Mouse (Mus musculus): Measurements from ENCODE around the gene Osmr.

DNA sequence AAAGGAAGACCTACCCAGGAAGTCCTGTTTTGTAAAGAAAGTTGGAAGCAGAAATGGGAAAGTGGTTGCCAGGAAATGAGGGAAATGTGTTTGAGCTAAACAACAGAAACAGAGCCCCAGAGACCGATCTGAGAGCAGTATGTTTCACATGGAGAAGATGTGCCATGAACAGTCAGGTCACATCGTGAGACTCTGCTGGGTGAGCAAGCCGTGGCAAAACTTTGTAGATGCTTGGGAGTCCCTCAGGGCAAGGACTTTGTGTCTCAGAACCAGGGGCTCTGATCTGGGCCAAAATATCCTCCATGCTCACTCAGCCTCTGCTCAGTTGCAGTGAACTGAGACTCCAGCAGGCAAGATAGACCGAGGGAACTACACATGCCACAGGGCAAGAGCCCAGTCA lies 15.9 kb downstream of the Osmr start:
- TF ChIP-seq GATA1 (IDR thresholded peaks at IDR 0.05; ENCODE audit: borderline replicate concordance, low read length) = no peak
- no peak for TF ChIP-seq FLI1 (IDR thresholded peaks at IDR 0.05; ENCODE audit: low read length)
